Mouse (Mus musculus): ENCODE measurements around the gene Aup1.

Gene Aup1

DNA sequence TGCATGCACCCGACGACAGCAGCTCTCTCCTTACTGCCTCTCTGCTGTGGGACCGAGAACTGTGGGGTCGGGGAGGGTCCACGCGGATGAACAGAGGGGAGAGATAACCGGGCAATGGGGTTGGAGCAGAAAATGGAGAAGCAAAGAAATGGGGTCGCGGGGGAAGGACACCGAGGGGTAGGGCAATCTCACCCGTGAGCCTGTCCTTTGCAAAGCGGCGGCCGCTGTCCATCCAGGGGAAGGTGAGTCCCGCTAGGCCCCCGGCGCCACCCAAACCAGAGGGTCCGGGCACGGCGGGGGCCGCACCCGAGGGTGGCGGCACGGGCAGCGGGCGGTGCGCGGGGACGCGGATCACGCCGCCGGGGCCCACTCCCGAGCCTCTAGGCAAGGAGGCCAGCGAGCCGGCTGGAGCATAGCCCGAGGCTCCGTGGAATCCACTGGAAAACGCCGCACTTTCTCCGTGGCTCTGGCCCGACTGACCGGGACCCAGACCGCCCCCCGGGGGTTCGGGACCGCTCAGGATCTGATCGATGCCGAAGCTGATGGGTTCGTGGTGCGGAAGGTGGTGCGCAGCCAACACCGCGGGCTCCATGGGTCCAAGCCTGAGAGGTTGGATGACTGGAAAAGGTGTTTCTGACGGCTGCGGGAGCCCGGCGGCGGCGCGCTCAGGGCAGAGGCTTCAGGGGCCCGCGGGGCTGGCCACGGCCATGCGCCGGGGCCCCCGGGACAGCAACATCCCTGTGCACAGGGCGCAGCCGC is 15.3 kb downstream of the Aup1 start:
- DNase-seq (ENCODE audit: low spot score in 2 of 2): no peak

DNA sequence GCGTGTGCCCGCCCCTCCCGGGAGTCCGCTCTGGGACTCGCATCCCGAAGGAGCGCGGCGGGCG is 15.8 kb downstream of the Aup1 start, which contains the start of gene Tlx2:
Gene Tlx2, minus strand, starts transcription at position 47 of the 64 bp plus-strand sequence.
- DNase-seq (ENCODE audit: low spot score in 2 of 2): no peak

DNA sequence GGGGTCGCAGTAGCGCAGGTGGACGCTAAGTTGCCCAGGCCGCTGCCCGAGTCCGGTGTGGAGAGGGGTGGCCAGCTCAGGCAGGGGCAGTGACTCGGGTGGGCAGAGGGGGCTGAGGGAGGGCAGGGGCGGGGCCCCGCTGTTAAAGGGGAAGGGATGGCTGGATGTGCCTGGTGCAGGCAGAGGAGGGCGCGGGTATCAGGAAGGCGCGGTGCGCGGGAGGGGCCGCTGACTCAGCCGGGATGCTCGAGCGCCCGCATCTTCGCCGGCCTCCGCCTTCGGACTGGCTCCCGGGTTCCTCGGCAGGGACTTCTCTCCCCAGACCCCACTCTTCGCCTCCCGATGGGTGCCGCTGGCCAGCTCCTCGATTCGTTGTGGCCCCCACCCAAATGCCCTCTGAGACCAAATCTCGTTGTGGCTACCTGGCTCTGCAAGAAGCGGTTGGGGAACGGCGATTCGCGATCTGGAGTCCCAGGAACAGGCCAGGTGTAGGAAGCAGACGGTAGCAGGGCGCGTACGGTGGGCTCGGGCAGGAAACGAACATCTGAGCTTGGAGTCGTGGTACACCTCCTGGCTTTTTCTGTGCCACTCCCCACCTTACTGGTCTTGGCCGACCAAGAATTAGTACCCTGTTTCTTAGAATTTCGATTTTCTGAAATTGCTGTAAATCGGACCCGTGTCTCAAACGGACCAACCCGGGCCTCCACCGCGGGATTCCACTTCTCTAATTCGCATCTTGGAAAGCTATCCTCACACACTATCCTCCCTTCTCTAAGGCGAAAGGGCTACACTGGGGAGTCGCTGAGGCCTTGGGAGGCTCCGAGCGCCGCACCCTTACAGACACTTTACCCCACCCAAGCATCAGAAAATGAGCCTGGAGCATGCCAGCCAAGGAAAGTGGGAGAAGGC is 16.2 kb downstream of the Aup1 start:
- DNase-seq (ENCODE audit: low spot score in 2 of 2): peak in 1 of 2 experiments; percentile 28

DNA sequence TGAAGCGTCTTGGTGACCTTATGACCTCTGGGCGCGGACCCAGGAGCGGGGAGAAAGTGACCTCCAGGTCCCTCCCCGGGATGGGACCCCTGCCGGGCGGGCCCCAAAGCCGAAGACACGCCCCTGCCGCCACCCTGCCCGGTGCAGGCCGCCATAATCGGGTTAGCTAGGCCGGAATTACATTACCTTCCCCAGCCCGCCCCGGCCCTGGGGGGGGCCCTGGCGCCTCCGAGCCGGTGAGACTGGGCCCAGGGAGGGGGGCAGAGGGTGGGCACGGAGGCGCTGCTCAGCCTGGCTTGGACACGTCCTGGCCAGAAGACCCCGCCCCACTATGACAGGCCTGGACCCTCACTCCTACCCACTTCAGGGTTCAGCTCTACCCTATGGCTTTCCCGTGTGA is 16.9 kb downstream of the Aup1 start:
- DNase-seq (ENCODE audit: low spot score in 2 of 2): no peak

DNA sequence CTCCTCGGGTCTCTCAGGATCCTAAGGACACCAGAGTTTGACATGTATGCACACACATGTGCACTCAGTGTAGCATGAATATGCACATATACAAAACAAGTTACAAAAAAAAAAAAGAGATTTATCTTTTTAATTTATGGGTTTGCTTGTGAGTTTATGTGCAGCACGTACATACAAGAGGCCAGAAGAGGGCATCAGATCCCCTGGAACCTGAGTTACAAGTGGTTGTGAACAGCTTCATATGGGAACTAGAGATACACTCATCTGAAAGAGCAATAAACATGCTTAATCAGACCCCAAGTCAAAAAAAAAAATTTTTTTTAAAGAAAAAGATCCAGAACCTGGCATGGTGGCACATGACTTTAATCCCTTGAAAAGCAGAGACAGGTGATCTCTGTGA is 20.7 kb downstream of the Aup1 start:
- no peak for DNase-seq (ENCODE audit: low spot score in 2 of 2)

DNA sequence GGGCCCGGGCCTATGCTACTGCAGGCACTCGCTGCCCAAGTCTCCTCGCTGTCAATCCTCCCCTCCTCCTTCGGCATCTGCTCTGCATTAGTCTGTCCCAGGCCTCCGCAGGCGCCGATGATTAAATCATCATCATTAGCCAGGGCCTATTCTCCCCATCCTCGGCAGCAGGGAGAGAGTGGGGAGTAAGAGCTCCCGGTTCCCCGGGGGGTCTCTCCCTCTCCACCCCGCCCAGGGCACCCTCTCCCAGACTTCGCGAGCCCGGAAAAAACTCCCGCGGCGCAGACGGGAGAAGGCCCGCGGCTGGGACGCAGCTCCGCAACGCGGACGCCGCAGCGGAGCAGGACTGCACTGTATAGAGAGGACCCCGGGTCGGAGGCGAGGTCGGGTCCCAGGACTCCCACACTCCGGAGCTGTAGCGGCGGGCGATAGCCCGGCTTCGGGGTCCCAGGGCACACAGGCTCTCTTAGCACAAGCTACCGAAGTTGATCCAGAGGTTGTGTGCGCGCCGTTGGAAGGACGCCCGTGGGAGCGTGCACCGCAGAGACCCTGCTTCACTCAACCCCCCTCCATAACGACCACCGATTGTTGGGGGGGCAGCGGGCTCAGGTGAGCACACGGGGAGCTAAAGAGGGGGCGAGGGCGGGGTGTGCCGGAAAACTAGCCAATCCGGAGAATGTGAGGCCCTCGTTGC is 23.5 kb downstream of the Aup1 start, which contains the start of gene Pcgf1:
Gene Pcgf1, plus strand, starts transcription at position 240 of the 694 bp plus-strand sequence.
- peak; percentile 20 to 39 for DNase-seq (ENCODE audit: low spot score in 2 of 2)

DNA sequence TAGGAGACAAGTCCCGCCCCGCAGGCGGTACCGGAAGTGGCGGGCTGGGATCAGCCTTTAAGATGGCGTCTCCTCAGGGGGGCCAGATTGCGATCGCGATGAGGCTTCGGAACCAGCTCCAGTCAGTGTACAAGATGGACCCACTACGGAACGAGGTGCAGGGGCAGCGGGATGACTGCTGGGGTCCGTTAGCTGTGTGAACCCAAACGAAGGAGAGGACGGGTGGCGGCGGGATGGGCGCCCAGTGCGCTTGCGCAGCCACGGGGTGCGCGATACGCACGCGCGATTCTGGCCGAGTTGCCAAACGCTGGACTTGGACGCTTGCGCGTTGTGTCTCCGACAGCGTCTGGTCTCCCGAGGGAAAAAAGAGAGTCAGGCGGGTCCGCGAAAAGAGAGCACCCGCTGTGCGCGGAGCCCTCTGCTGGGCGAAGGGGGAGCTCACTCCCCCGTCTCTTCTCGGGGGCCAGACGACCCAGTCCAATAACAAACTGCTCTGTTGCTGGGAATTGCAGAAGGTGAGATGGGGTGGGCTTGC is 24.1 kb downstream of the Aup1 start:
- DNase-seq (ENCODE audit: low spot score in 2 of 2): peak; percentile 99

DNA sequence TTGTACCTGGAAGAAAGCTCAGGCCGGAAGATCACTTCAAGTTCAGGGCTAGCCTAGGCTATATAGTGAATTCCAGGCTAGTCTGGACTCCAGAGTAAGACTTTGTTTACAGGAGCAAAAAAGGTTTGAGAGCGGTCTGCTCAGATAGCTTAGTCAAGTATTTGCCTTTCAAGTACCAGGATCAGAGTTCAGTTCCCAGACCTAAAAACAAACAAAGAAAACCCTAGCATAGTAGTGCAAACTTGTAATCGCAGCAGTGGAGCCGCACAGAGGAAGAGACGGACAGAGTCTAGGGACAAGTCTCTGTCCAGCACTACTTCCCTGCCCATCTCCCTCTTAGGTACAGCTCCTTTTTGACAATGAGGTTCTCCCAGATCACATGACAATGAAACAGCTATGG is 25.9 kb downstream of the Aup1 start:
- no peak for DNase-seq (ENCODE audit: low spot score in 2 of 2)

DNA sequence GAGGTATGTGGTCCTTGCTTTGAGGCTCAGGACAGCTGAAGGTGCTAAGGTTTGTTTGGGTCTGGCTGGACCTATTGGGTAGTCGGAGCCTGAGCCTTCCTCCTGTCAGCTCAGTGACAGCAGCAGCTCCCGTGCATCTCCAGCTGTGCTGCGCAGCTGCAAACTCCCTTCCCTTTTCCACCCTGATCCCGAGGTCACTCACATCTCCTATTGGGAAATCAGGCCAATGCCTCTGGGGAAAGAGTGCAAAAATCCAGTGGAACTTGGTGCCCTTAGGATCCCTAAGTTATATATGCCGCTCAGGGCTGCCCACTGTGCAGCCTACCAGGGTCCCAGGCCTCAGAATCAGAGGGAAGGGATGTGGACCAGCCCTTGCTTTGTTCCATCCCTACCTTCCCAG is 29.2 kb downstream of the Aup1 start:
- no peak for DNase-seq (ENCODE audit: low spot score in 2 of 2)

DNA sequence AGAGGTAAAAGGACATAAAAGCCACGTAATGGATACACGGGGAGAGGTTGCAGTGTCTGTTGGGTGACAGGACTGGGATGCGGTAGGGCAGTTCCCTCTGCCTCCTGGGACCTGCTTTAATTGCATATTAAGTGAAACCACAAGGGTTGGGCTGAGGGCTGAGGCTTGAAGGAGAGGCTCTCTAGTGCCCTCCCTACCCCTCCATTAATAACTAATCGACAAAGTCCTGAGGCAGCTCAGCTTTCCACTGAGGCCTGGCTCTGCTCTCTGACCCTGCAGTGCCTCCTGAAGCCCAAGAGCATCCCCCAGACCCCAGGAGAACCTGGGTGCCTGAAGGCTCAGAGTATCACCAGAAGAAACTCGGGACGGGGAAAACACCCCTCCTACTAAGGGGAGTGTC is 30.2 kb downstream of the Aup1 start:
- no peak for DNase-seq (ENCODE audit: low spot score in 2 of 2)

DNA sequence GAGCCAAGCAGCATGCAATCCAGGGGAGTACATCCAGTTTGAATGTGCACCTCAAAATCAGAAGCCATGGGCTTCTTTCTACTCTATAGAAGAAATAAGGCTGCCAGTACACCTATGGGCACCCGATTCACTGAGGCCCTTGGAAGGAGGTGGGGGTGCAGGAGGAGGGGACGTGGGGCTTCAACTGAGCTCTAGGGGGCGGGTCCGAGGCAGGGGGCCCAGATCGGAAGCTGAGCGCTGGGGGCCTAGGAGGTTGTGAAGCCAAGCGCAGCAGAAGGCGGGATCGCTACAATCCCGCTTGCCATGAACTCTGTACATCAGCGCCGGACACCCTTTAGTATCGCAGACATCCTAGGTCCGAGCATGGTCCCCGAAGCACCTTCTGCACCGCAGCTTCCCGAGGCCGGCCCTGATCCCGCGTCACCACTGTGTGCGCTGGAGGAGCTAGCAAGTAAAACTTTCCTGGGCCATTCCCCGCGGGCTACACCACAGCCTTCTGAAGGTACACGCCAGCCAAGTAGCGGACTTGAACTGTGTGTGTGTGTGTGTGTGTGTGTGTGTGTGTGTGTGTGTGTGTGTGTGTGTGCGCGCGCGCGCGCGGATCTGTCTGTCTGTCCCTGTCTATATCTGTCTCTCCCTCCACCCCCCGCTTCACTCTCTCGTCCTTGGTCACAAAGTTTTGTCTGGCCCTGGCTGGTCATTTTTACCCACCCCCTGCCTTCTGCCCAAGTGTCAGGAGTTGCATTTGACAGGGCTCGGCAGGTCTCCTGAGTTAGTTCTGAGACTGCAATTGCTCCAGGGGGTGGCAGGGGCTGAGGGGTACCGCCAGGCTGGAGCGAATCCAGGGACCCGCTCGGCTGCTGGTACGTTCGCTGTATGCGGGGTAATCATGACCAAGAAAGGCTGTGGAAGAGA is 32.1 kb downstream of the Aup1 start, which contains the start of gene Lbx2:
Gene Lbx2, plus strand, starts transcription at position 247 of the 915 bp plus-strand sequence.
- no peak for DNase-seq (ENCODE audit: low spot score in 2 of 2)

DNA sequence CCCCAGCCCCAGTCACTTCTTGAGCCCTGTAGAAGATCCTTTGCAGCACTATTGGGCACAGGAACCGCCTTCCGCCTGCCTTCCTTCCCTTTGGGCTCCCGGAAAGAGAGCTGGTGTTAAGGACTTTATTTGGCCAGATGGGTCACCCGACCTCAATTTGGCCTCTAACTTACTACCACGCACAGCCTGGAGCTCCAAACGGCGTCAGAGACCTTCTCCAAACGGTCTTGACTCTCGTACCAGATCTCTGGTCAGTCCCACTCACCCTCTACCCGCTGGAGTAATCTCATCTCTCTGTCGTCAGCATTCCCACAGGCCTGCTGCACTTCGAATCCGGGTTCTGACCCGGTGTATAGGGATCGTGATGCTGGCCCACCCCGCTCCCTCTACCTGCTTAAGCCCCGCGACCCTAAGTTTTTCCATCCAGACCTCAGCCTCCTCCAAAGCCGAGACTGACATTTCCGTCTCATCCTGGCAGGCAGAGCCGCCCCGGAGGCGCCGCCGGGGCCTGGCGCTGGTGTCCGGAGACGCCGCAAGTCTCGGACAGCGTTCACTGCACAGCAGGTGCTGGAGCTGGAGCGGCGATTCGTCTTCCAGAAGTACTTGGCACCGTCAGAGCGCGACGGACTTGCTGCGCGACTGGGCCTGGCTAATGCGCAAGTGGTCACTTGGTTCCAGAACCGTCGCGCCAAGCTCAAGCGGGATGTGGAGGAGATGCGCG is 33.0 kb downstream of the Aup1 start:
- DNase-seq (ENCODE audit: low spot score in 2 of 2): peak in 1 of 2 experiments; percentile 11

DNA sequence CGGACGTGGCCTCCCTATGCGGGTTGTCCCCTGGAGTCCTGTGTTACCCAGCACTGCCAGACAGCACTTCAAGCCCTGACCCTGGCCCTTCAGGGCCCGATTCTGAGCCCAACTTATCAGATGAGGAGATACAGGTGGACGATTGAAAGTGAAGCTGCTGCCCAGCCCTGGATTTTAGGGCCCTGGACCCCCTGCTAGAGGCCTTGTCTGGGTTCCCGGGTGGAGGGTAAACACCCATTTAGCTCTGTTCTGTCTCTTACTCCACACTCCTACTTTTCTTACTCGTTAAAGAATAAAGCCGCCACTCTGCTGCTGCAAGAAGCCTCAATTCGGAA is 33.6 kb downstream of the Aup1 start:
- DNase-seq (ENCODE audit: low spot score in 2 of 2): no peak

DNA sequence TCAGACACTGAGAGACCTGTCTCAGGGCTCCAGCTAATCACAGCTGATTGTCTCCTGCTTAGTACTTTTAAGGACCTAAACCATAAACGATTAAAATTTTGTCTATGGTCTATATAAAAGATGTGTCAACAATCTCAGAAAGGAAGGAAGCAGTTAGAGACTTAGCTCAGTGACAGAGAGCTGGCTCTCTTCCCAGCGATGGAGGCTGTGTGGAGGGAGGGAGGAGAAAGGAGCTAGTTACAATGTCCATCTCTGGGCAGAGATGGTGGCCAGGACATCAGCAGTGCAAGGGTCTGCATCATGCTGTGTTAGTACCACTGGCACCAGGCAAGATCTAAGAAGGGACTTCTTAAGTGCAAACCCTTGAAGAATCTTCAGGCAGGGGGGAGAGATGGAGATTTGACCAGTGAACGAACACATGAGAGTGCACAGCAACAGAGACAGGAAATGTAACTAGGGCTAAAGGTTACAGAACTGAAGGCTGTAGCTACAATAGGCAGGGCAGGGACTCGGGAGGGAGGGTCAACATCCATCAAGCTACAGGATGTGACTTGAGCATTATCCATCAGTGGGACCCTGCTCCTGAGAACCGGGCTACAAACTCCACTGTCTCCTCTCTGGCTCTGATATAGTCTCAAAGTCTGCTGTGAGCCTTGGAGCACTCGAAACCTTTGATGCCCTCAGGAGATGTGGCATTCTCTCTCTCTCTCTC is 38.3 kb downstream of the Aup1 start:
- no peak for DNase-seq (ENCODE audit: low spot score in 2 of 2)

DNA sequence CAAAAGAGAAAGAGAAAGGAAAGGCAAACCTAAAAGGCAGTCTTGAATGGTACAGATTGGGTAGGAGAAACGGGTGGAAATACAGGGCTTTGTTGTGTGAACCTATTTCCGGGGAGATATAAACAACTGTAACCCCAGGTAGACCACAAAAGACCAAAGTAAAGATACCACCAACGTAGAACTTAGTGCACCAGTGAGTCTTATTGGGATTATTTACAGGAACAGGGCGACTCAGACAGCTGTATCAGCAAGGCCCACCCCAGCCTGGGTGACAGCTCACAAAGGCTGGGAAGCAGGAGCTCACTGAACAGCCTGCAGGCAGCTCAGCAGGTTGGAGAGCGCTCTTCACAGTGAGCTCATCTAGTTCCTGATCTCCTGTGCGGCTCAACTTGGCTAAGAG is 41.6 kb downstream of the Aup1 start:
- no peak for DNase-seq (ENCODE audit: low spot score in 2 of 2)

DNA sequence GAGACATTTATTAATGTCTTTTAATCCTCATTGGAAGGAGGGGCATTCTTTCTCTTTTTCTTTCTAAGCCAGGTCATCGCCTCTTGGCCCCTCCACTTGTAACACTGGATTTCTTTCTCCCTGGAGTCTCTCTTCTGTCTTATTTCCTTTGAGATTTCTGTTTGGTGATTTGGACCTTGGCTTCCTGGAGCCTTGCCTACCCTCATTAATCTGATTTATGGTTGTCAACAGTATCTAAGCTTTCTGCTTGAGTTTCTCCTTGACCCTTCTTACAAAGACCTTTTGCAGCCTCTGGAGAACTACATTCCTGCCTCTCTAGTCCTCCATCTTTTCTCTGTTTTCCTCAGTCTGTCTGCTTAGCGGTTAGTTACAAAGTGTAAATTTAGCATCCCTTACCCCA is 44.1 kb downstream of the Aup1 start:
- DNase-seq (ENCODE audit: low spot score in 2 of 2): no peak

DNA sequence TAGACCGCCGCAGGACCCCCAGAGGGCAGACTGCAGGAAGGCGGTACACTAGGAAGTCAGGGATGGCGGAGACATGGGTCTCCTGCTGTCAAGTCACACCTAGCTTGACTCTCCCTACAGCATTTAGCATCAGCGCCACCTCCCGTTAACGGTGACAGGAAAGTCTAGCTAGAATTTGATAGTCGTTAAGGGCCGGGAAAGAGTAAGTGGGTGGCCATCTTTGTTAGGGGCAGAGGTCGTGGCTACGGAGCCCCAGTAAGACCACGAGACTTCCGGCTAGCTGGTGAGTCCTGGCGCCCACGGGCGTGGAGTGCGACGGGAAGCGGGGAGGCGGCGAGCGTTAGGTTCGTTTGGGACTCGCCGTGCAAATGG is 47.0 kb downstream of the Aup1 start, which contains the start of the genes Ccdc142 and Gm42688:
Gene Ccdc142, plus strand, starts transcription at position 286 of the 372 bp plus-strand sequence.
Gene Gm42688, plus strand, starts transcription at position 302 of the 372 bp plus-strand sequence.
- peak; percentile 86 to 89 for DNase-seq (ENCODE audit: low spot score in 2 of 2)

DNA sequence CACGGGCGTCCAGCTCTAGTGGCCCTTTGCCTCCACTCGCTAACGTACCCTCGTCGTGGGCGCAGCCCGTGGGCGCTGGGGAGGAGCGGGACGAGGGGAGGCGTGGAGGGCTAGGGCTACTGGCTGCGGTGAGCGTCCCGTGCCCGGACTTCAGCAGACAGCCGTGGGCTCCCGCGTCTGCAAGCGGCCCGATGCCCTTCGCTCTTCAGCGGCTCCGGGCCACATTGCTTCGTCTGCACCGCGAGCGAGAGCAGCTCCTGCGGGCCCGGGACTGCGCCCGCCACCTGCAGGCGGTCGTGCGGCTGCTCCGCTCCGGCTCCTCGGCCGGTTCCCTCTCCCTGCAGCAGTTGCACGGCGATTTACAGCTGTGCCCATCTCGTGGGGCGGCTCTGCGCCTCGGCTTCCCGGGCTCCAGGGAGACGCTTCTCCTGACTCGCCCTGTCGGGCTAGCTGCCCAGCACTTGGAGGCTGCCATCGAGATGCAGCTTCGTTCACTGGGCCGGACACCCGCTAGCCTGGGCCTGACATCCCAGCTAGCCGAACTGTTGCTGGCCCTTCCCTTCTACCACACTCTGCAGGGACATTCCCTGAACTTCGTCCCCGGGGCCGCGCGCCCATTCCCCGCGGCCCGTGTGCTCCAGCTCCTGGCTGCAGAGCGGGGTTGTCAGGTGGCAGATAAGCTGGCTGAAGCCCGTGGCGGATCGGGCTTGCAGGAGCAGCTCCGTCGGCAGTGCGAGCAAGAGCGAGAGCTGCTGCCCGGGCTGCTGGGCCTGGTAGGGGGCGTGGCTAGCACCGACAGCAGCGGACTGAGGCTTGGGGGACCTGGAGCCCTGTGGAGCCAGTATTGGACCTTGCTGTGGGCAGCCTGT is 47.6 kb downstream of the Aup1 start:
- DNase-seq (ENCODE audit: low spot score in 2 of 2): peak; percentile 53 to 57

DNA sequence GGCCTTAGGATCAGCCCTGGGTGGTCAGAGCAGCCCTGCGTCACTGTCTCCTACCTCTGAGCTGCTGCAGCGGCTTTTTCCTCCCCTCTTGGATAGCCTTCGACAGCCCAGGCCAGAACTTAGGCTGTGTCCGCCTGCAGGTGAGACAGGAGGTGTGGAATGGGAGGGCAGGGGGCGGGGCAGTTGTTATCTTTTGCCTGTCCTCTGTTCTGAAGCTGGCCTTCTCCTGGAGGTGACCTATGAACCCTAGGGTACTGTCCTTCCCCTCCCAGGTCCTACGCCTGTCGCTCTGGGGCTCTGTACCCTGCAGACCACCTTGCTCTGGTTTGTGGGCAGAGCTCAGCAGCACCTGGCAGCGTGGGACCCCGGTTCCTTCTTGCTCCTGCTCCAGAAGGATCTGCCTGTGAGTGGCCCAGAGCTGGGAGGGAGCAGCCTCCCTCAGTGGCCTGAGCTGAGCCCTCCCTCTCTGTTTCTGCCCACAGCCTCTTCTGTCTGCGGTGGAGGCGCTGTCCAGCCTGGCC is 48.9 kb downstream of the Aup1 start:
- DNase-seq (ENCODE audit: low spot score in 2 of 2): no peak
